Mouse (Mus musculus) midbrain, embryonic 11.5 days (tissue): ENCODE results near the gene Trp53inp2. TPM values are rescaled to one million over a fixed set of nuclear protein-coding genes. Genes with fewer than 3 reads are reported as not detected.

Experiments used
- ATAC-seq: fragments of 200-750 bp; cut with Nextera tagmentation; 2 replicates; pipeline ENCODE4 v1.8.0; 2017; ENCODE audit warnings: moderate TSS enrichment, moderate library complexity; ENCODE audit not compliant: low FRiP score
- DNase-seq: peaks from one replicate; pipeline ENCODE4 v3.0.0; 2015; ENCODE audit warnings: low spot score; ENCODE audit errors: missing footprints
- H3K27ac ChIP-seq: fragments of 300-500 bp; sonication (generic); 2 replicates; pipeline ENCODE4 v1.5.1; 2014; ENCODE audit warnings: low read depth, low read length
- H3K27me3 ChIP-seq: fragments of 300-500 bp; sonication (generic); 2 replicates; pipeline ENCODE4 v1.6.1; 2014; ENCODE audit warnings: mild to moderate bottlenecking, low read length, moderate library complexity, mixed read lengths; ENCODE audit not compliant: control insufficient read depth, insufficient read depth
- H3K36me3 ChIP-seq: fragments of 300-500 bp; sonication (generic); 2 replicates; pipeline ENCODE4 v1.6.1; 2014; ENCODE audit warnings: mild to moderate bottlenecking, low read length, moderate library complexity, mixed read lengths; ENCODE audit not compliant: control insufficient read depth, insufficient read depth
- H3K4me1 ChIP-seq: fragments of 300-500 bp; sonication (generic); 2 replicates; pipeline ENCODE4 v1.6.1; 2014; ENCODE audit warnings: low read length; ENCODE audit not compliant: control insufficient read depth, insufficient read depth
- H3K4me2 ChIP-seq: fragments of 300-500 bp; sonication (generic); 2 replicates; pipeline ENCODE4 v1.6.1; 2014; ENCODE audit warnings: mild to moderate bottlenecking, moderate library complexity
- H3K4me3 ChIP-seq: fragments of 300-500 bp; sonication (generic); 2 replicates; pipeline ENCODE4 v1.5.1; 2014; ENCODE audit warnings: low read depth, low read length
- H3K9ac ChIP-seq: fragments of 300-500 bp; sonication (generic); 2 replicates; pipeline ENCODE4 v1.6.1; 2014; ENCODE audit warnings: low read length
- H3K9me3 ChIP-seq: fragments of 300-500 bp; sonication (generic); 2 replicates; pipeline ENCODE4 v1.6.1; 2016; ENCODE audit warnings: low read length; ENCODE audit not compliant: control insufficient read depth
- WGBS: fragments of 180-500 bp; shearing (Covaris S2); extraction: QIAGEN DNeasy Blood & Tissue Kit; methylation state at CpG from one replicate; pipeline ENCODE4 v1.1.7; 2014; 5-methylcytosine and 5-hydroxymethylcytosine counted together
- polyA plus RNA-seq: library from polyadenylated mRNA; unstranded; fragments of >200 nt; fragmentation: Nextera tagmentation; extraction: Ambion mirVana; gene quantifications from 2 replicates; pipeline ENCODE4 v1.2.1, GENCODE M21; 2014

Gene Trp53inp2
- polyA plus RNA-seq, 1 experiment from 2014 or later = 63.4 TPM

DNA sequence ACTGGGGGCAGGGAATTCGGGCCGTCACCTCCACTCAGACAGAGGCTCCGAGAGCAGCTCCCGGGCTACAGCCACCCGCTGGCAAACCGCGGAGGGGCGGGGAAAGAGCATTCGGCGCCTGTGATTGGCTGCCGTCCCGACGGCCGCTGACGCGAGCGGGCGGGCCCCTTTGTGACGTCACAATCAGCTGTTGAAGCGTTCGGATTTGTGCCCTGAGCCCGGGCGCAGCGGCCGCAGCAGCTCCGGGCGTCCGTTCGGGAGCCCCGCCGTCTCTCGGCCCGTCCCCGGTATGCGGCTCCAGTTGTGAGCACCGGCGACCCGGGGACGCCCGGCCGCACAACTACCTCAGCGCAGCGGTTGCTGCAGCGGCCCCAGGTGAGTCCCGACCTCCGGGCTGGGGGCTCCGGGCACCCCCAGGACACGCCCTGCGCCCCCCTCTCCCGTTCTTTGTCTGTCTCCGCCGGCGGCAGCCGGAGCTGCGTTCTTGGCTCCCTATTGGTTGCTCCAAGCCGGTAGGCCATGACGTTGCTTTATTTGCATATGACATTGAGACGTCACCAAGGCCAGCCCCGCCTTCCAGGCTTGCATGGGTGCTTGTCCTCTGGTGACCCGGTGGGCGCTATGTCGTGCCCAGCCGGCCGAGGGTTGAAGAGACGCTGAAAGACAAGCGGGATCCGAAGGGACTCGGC, 928 bp downstream of the Trp53inp2 start:
- Histone ChIP-seq H3K4me3 (peak overlapping the region; percentile 81), H3K4me2 (peak overlapping the region; percentile 67), H3K9ac (peak overlapping the region; percentile 93), H3K27me3 (peaks cover 8% of the 10 kb centered on the region; the same call in 1 of the 2 replicates), H3K4me1 (peaks cover 20% of the 10 kb centered on the region), H3K27ac (peak overlapping the region; percentile 94), H3K9me3 (no peaks in the 10 kb centered on the region), H3K36me3 (no peaks in the 10 kb centered on the region)
- DNase-seq (peak; percentile 100), ATAC-seq (peak; percentile 94)
- WGBS = under 1% methylated on average over 65 of the region's 68 CpGs

DNA sequence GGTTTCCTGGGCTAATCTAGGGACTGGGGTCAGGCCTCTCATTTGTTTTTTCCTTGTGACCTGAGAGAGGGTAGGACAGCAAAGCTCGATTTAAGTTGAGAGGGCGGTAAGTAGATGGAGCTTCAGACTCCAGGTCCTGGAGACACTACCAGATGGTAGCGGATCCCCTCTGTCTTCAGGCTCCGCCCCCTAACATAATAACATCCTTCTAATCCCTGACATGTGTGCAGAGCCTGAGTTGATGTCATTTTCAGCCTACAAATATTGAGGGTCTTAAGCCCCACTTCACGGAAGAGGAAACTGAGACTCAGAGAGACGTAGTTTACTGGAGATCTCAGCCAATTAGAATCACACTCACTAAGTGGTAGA, 1.5 kb downstream of the Trp53inp2 start:
- ATAC-seq (peak; percentile 17; the same call in 1 of the 2 replicates), DNase-seq (no peak)
- 20% methylated on average over 6 of the region's 6 CpGs for WGBS
- Histone ChIP-seq H3K4me3 (peak overlapping the region; percentile 81), H3K9me3 (no peaks in the 10 kb centered on the region), H3K9ac (peak overlapping the region; percentile 93), H3K4me2 (peak overlapping the region; percentile 67), H3K4me1 (peaks cover 20% of the 10 kb centered on the region), H3K36me3 (no peaks in the 10 kb centered on the region), H3K27ac (peak overlapping the region; percentile 94), H3K27me3 (peaks cover 8% of the 10 kb centered on the region; the same call in 1 of the 2 replicates)

DNA sequence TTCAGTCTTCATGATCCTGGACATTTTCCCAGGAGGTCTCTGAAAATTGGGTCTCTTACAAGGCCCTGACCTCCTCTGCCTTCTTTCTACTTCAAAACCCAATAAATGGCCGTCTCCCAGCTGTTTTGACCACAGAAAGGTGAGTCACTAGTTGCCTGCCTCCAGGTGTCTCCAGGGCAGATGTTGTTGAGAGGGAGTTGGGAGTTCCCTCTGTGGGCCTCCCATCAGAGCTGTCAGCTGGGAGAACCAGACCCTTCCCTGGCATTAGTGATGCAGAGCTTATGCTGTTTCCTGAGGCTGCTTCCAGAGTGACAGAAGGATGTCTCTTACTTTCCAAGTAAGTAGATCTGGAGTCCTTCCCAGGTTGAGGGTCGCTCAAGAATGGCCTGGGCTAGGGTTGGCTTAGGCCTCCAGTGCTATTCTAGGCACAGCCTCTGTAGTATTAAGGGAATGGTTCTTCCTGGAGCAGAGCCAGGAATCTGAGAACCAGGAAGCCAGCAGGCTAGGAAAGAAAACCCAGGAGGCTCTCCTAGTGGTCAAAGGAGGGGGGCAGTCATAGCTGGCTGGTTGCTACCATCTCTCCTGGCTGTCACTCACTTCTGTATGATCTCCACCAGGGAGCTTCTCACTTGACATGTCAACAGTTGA, 2.1 kb downstream of the Trp53inp2 start:
- Histone ChIP-seq H3K9me3 (no peaks in the 10 kb centered on the region), H3K9ac (no peak overlapping the region), H3K36me3 (no peaks in the 10 kb centered on the region), H3K4me3 (peak overlapping the region; percentile 81), H3K27ac (no peak overlapping the region), H3K4me2 (peak overlapping the region; percentile 67), H3K4me1 (peaks cover 20% of the 10 kb centered on the region), H3K27me3 (peaks cover 8% of the 10 kb centered on the region; the same call in 1 of the 2 replicates)
- DNase-seq (no peak), ATAC-seq (no peak)
- 86% methylated on average over 2 of the region's 2 CpGs for WGBS

DNA sequence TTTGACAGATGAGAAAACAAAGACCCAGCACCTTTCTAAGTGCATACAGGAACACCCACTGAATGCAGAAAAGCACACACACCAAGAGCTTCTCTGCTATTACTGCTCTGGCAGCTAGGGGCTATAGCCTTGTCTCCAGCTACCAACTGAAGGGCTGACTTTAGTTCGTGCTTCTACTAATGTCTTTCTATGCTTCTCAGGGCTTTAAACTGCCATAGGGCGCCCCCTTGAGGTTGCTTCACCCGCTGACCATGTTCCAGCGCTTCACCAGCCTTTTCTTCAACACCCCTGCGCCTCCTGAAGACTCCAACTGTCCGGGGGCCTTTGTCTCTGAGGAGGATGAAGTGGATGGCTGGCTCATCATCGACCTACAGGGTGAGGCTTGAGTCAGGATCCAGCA, 4.2 kb downstream of the Trp53inp2 start:
- H3K9me3 ChIP-seq = no peaks in the 10 kb centered on the region
- H3K36me3 ChIP-seq = no peaks in the 10 kb centered on the region
- H3K27ac ChIP-seq = no peak overlapping the region
- 29% methylated on average over 7 of the region's 7 CpGs for WGBS
- peak; percentile 97 for DNase-seq
- H3K4me1 ChIP-seq = peaks cover 20% of the 10 kb centered on the region
- no peak overlapping the region for H3K4me3 ChIP-seq
- peaks cover 7% of the 10 kb centered on the region; the same call in 1 of the 2 replicates for H3K27me3 ChIP-seq
- no peak overlapping the region for H3K9ac ChIP-seq
- ATAC-seq = no peak
- no peak overlapping the region for H3K4me2 ChIP-seq

DNA sequence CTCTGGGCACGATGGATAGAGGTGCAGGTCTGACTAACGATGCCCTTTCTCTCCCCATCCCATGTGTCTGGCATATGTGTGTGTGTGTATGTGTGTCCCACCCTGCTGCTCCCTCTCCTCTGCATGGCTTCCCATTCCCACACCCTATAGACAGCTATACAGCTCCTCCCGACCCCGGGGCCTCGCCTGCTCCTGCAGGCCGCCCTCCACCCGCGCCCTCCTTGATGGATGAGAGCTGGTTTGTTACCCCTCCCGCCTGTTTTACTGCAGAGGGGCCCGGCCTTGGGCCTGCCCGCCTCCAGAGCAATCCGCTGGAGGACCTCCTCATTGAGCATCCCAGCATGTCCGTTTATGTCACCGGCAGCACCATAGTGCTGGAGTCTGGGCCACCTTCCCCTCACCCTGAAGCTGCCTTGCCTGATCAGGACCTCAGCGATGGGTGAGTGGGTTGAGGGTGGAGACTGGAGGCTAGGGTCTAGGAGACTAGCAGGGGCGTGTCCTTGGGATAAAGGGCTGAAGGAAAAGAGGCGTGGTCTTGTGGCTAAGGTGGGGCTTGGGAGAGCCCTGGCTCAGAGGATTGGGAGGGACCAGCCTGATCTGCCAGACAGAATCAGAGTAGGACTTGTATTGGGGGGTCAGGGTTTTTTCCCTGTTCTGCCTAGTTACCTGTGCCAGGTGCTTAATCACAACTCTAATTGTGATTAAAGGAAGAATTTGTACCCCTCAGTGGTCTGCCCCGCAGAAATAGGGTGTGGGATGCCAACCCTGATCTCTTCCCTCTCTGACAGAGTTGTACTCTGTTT, 5.1 kb downstream of the Trp53inp2 start:
- whole genome bisulfite sequencing = 42% methylated on average over 18 of the region's 18 CpGs
- H3K4me2 ChIP-seq = no peak overlapping the region
- ATAC-seq (no peak), DNase-seq (peak; percentile 89)
- no peak overlapping the region for H3K4me3 ChIP-seq
- H3K27me3 ChIP-seq = no peaks in the 10 kb centered on the region
- no peaks in the 10 kb centered on the region for H3K9me3 ChIP-seq
- peaks cover 18% of the 10 kb centered on the region for H3K4me1 ChIP-seq
- H3K9ac ChIP-seq = no peak overlapping the region; the same call in 1 of the 2 replicates
- no peaks in the 10 kb centered on the region for H3K36me3 ChIP-seq
- H3K27ac ChIP-seq = no peak overlapping the region

DNA sequence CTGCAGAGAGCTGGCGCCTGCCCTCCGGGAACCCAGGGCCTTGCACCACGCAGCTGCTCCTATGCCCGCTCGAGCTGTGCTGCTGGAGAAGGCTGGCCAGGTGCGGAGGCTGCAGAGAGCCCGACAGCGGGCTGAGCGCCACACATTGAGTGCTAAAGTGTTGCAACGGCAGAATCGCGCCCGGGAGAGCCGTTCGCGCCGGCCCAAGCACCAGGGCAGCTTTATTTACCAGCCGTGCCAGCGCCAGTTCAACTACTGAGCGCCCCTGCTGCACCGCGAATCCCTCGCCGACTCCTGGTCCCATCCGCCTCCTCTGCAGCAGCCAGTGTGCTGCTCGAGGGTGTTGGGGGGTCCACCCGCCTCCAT, 5.7 kb downstream of the Trp53inp2 start:
- Histone ChIP-seq H3K27me3 (no peaks in the 10 kb centered on the region), H3K9me3 (no peaks in the 10 kb centered on the region), H3K27ac (no peak overlapping the region), H3K9ac (no peak overlapping the region; the same call in 1 of the 2 replicates), H3K4me2 (no peak overlapping the region), H3K4me1 (peaks cover 16% of the 10 kb centered on the region), H3K4me3 (no peak overlapping the region), H3K36me3 (no peaks in the 10 kb centered on the region)
- WGBS = 18% methylated on average over 27 of the region's 27 CpGs
- DNase-seq (no peak), ATAC-seq (no peak)

DNA sequence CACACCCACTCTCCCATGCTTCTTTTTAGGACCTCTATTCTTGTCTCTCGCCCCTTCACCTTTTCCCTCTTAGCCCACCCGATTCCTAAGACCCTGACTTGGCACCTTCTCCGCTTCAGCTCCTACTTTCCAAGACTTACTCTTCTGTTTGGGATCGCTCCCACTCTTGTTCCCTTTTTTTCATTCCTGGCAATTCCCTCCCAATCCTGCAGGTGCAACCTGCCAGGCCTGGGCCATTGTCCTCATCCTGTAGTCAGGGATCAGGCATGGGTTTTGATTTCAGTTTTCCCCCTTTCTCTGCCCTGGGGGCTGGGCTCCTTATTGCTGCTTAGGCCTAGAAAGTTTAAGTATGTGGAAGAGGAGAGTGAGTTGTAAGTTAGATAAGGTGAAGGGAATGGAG, 6.2 kb downstream of the Trp53inp2 start:
- H3K9me3 ChIP-seq = no peaks in the 10 kb centered on the region
- H3K27ac ChIP-seq = no peak overlapping the region
- no peaks in the 10 kb centered on the region for H3K27me3 ChIP-seq

DNA sequence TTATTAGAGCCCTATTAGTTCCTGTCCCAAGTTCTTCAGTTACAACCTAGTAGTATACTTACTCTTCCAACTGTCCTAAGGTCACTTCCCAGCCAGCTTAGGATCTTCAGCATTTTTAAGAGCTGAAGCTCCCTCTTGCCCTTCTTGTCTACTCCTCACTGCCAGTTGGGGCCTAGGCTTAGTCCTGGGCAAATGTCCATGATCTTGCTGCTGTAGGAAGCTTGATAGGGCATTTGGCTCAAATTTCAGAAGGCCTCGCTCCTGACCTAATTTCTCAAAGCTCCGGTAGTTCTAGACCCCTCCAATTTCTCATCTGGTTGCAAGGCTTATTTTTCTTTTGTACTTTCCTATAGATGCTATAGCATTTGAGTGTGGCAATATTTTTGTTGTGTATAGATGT, 7.7 kb downstream of the Trp53inp2 start:
- Histone ChIP-seq H3K27ac (no peak overlapping the region), H3K4me3 (no peak overlapping the region), H3K4me2 (no peak overlapping the region), H3K36me3 (no peaks in the 10 kb centered on the region), H3K4me1 (peaks cover 7% of the 10 kb centered on the region; the same call in 1 of the 2 replicates), H3K9ac (no peak overlapping the region), H3K27me3 (no peaks in the 10 kb centered on the region), H3K9me3 (no peaks in the 10 kb centered on the region)
- WGBS = 92% methylated on average over 2 of the region's 2 CpGs
- ATAC-seq = no peak
- no peak for DNase-seq

More for the DNA sequence above, 6.2 kb downstream of the Trp53inp2 start:
- DNase-seq = no peak
- Histone ChIP-seq H3K9ac (no peak overlapping the region), H3K4me2 (no peak overlapping the region), H3K36me3 (no peaks in the 10 kb centered on the region), H3K4me1 (peaks cover 16% of the 10 kb centered on the region), H3K4me3 (no peak overlapping the region)
- WGBS = 74% methylated on average over 4 of the region's 4 CpGs
- no peak for ATAC-seq

DNA sequence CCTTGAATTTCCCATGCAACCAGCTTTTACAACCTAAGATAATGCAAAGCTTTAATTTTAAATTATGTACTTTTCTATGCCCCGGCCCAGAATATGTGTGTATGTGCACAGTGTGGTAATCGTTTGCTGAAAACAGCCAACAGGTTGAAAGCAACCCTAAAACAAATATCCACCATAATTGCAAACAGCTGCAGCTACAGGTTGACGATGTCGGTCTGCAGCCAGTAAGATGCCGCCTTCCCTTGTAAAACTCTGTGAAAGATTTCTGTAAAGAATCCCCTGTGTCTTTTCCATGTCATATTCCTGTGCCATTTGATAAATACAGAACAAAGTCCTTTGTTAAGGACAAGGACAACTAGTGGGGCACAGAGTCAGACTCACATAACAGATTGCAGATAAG, 13.7 kb downstream of the Trp53inp2 start:
- Histone ChIP-seq H3K4me1 (no peaks in the 10 kb centered on the region), H3K4me3 (no peak overlapping the region), H3K36me3 (0 out of 2 replicates have a peak, but pooled peaks cover 2% of the 10 kb centered on the region), H3K9me3 (no peaks in the 10 kb centered on the region), H3K4me2 (no peak overlapping the region), H3K27me3 (no peaks in the 10 kb centered on the region), H3K9ac (no peak overlapping the region), H3K27ac (no peak overlapping the region)
- 84% methylated on average over 5 of the region's 5 CpGs for WGBS
- peak; percentile 33 for DNase-seq
- no peak for ATAC-seq
